Mouse (Mus musculus) c-Kit-positive CD71-positive TER-119-positive erythroid progenitor cells, embryonic 14.5 days (primary cell): ENCODE data around the gene Anxa9.

Experiments used
- DNase-seq: peaks from one replicate; pipeline ENCODE4 v3.0.0-alpha.2; 2013; ENCODE audit warnings: low spot score

Anxa9 gene

GRCm38 (mm10) chr3:95246465-95247231, 60.3 kb downstream of the Anxa9 start:
- peak; percentile 24 for DNase-seq
